ENCODE assay signal across 10 mouse cellular contexts in the genomic region with DNA sequence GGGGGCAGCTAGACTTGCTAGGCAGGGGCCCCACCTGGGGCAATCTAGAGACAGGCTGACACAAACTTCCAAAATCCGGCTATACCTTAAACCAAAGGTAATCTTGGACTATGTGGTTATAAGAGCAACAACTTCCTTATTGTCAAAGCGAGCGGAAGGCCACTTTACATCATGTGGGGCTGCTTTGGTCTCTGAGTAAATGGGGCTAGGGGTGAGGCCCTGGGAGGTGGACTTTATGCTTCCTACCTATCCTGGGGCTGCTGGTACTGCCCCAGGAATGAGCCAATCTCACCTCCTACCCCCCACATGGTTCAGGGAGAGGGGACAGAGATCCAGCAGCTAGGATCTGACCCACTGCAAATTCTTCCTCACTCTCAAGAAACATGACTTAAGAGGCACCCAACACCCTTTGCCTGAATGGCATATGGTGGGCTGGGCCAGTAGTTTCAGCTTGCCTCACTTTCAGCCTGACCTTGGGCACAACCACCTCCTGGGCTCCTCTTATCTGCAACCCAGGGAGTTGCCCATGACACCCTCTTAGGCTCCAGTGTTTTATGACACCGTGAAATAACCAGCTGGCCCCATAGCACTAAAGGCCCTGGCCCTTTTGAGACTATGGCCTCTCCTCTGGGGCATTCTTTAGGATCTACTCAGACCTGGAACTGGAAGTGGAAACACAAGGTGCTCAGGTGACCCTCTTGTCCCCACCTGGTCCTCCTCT.
DNase-seq lines count a peak whose midpoint lies in the region; ATAC-seq and TF ChIP-seq lines count a peak whose summit lies in the region.
"Had no signal": no experiment of that assay in that cellular context is flagged by ENCODE, and none has a peak within 500 bp of the region (broad histone marks: within the 10 kb centered on the region; RNA-seq: fewer than 3 reads in every experiment).

No protein-coding gene starts in this region.

- no peak for TF ChIP-seq EP300 in liver, postnatal 0 days (IDR thresholded peaks at IDR 0.05; ENCODE audit: low read depth)

- H3K9ac ChIP-seq in lung, embryonic 15.5 days, result no peak overlapping the region
- H3K9ac ChIP-seq in liver, postnatal 0 days (replicated peaks), result no peak overlapping the region
- H3K9ac ChIP-seq in stomach, embryonic 16.5 days (ENCODE audit: low read length), result 0 out of 2 replicates have a peak overlapping the region, but pooled peaks have one; percentile 12

- H3K36me3 ChIP-seq in lung, embryonic 15.5 days, result peaks cover 3% of the 10 kb centered on the region
- peaks cover 2% of the 10 kb centered on the region; the same call in 1 of the 2 replicates for H3K36me3 ChIP-seq in liver, postnatal 0 days (replicated peaks; ENCODE audit: insufficient read depth, low read length)
- H3K36me3 ChIP-seq in stomach, embryonic 16.5 days (ENCODE audit: control insufficient read depth, insufficient read depth, low read length), result peaks cover under 1% of the 10 kb centered on the region; the same call in 1 of the 2 replicates

- H3K4me2 ChIP-seq in lung, embryonic 15.5 days, result no peak overlapping the region
- peak overlapping the region; percentile 50; the same call in 1 of the 2 replicates for H3K4me2 ChIP-seq in liver, postnatal 0 days (ENCODE audit: low read depth, low read length)
- H3K4me2 ChIP-seq in stomach, embryonic 16.5 days (ENCODE audit: low read depth, low read length), result no peak overlapping the region
- H3K4me2 ChIP-seq: limb, embryonic 13.5 days had no signal

- no peak for DNase-seq in cerebellum, adult 2 months
- no peak for DNase-seq in cerebellum, adult 11 months
- DNase-seq in lung, postnatal 4 days, result no peak
- no peak for DNase-seq in liver, postnatal 0 days
- DNase-seq in layer of hippocampus, postnatal 10 days (ENCODE audit: low spot score in 2 of 2), result no peak
- DNase-seq in layer of hippocampus, postnatal 25 days (ENCODE audit: extremely low spot score in 1 of 2, low spot score in 1 of 2), result no peak

- H3K27ac ChIP-seq in cerebellum, adult 2 months (ENCODE audit: insufficient read depth, low read length), result peak overlapping the region; percentile 19; the same call in 1 of the 2 replicates
- H3K27ac ChIP-seq in lung, embryonic 15.5 days, result peak overlapping the region; percentile 78
- H3K27ac ChIP-seq in liver, postnatal 0 days (ENCODE audit: low read depth), result peak overlapping the region; percentile 69
- peak overlapping the region; percentile 71 for H3K27ac ChIP-seq in stomach, embryonic 16.5 days (ENCODE audit: low read length)

- TF ChIP-seq CTCF in cerebellum, adult 2 months (IDR thresholded peaks at IDR 0.05; ENCODE audit: borderline replicate concordance, insufficient read depth, low read depth, low read length), result no peak
- TF ChIP-seq CTCF in liver, postnatal 0 days (IDR thresholded peaks at IDR 0.05; ENCODE audit: low read depth), result no peak

- no peaks in the 10 kb centered on the region for H3K9me3 ChIP-seq in lung, embryonic 15.5 days
- no peaks in the 10 kb centered on the region for H3K9me3 ChIP-seq in liver, postnatal 0 days (ENCODE audit: low read length)
- no peaks in the 10 kb centered on the region for H3K9me3 ChIP-seq in stomach, embryonic 16.5 days (replicated peaks; ENCODE audit: control insufficient read depth, low read length)
- H3K9me3 ChIP-seq: limb, embryonic 13.5 days had no signal

- 89% methylated on average over 4 of the region's 4 CpGs for WGBS in cerebellum, adult 2 months
- 70% methylated on average over 4 of the region's 4 CpGs for WGBS in lung, embryonic 15.5 days
- 60% methylated on average over 4 of the region's 4 CpGs for WGBS in liver, postnatal 0 days (ENCODE audit: insufficient replicate concordance)
- 71% methylated on average over 4 of the region's 4 CpGs for WGBS in stomach, embryonic 16.5 days

- no peak overlapping the region for H3K4me3 ChIP-seq in cerebellum, adult 2 months (replicated peaks; ENCODE audit: insufficient read depth, low read depth, low read length)
- H3K4me3 ChIP-seq in lung, embryonic 15.5 days, result no peak overlapping the region
- no peak overlapping the region for H3K4me3 ChIP-seq in liver, postnatal 0 days (ENCODE audit: low read depth, low read length)
- H3K4me3 ChIP-seq in stomach, embryonic 16.5 days (replicated peaks; ENCODE audit: low read length), result no peak overlapping the region
- H3K4me3 ChIP-seq: limb, embryonic 13.5 days had no signal

- peaks cover 8% of the 10 kb centered on the region for H3K4me1 ChIP-seq in cerebellum, adult 2 months (ENCODE audit: control insufficient read depth, insufficient read depth, low read length)
- peaks cover 57% of the 10 kb centered on the region for H3K4me1 ChIP-seq in lung, embryonic 15.5 days
- H3K4me1 ChIP-seq in liver, postnatal 0 days (ENCODE audit: insufficient read depth), result peaks cover 35% of the 10 kb centered on the region
- peaks cover 26% of the 10 kb centered on the region; the same call in 1 of the 2 replicates for H3K4me1 ChIP-seq in stomach, embryonic 16.5 days (ENCODE audit: control insufficient read depth, insufficient read depth, low read length)

- ATAC-seq in lung, embryonic 15.5 days (ENCODE audit: borderline replicate concordance, extremely low read depth, low FRiP score, low TSS enrichment), result no peak
- no peak for ATAC-seq in liver, postnatal 0 days
- ATAC-seq in stomach, embryonic 16.5 days (ENCODE audit: insufficient read depth, low FRiP score), result peak; percentile 38; the same call in 1 of the 2 replicates
- ATAC-seq: inflammation-experienced regulatory T-cells, adult 6 months had no signal

- TF ChIP-seq POLR2A in cerebellum, adult 2 months (IDR thresholded peaks at IDR 0.05; ENCODE audit: borderline replicate concordance, insufficient read depth, low read length), result no peak

- no peaks in the 10 kb centered on the region for H3K27me3 ChIP-seq in cerebellum, adult 2 months (ENCODE audit: control insufficient read depth, insufficient read depth, low read length)
- H3K27me3 ChIP-seq in lung, embryonic 15.5 days, result no peaks in the 10 kb centered on the region
- H3K27me3 ChIP-seq in liver, postnatal 0 days (ENCODE audit: insufficient read depth, low read length), result no peaks in the 10 kb centered on the region
- no peaks in the 10 kb centered on the region for H3K27me3 ChIP-seq in stomach, embryonic 16.5 days (ENCODE audit: control insufficient read depth, insufficient read depth, low read length)
- H3K27me3 ChIP-seq: limb, embryonic 13.5 days had no signal

Comparison
In these comparisons a context has a peak if more than half of its experiments do, and no peak if none do; other contexts are left out.
1. H3K27ac ChIP-seq: peak in every context shown above with its lines; median percentile 78 in lung, embryonic 15.5 days; 71 in stomach, embryonic 16.5 days; 69 in liver, postnatal 0 days; 19 in cerebellum, adult 2 months.